Mouse (Mus musculus) kidney, embryonic 16.5 days (tissue): Measurements from ENCODE around the gene Anxa4. TPM values are rescaled to one million over a fixed set of nuclear protein-coding genes. Genes with fewer than 3 reads are reported as not detected.

Source experiments
- ATAC-seq: fragments of 200-750 bp; cut with Nextera tagmentation; 2 replicates; pipeline ENCODE4 v1.8.0; 2017; ENCODE audit warnings: moderate TSS enrichment; ENCODE audit not compliant: low FRiP score, low TSS enrichment
- H3K27ac ChIP-seq: fragments of 300-500 bp; sonication (generic); 2 replicates; pipeline ENCODE4 v1.5.1; 2014; ENCODE audit warnings: low read length
- H3K27me3 ChIP-seq: fragments of 300-500 bp; sonication (generic); 2 replicates; pipeline ENCODE4 v1.6.1; 2014; ENCODE audit warnings: low read length, control low read depth, mixed read lengths; ENCODE audit not compliant: insufficient read depth
- H3K36me3 ChIP-seq: fragments of 300-500 bp; sonication (generic); 2 replicates; pipeline ENCODE4 v1.6.1; 2014; ENCODE audit warnings: low read length, control low read depth, mixed read lengths; ENCODE audit not compliant: insufficient read depth
- H3K4me1 ChIP-seq: fragments of 300-500 bp; sonication (generic); 2 replicates; pipeline ENCODE4 v1.6.1; 2014; ENCODE audit warnings: low read length, control low read depth, mixed read lengths; ENCODE audit not compliant: insufficient read depth
- H3K4me2 ChIP-seq: fragments of 300-500 bp; sonication (generic); replicated peaks from 2 replicates; pipeline ENCODE4 v1.6.1; 2014; ENCODE audit warnings: low read depth, low read length
- H3K4me3 ChIP-seq: fragments of 300-500 bp; sonication (generic); 2 replicates; pipeline ENCODE4 v1.5.1; 2014; ENCODE audit warnings: mild to moderate bottlenecking, low read length
- H3K9ac ChIP-seq: fragments of 300-500 bp; sonication (generic); replicated peaks from 2 replicates; pipeline ENCODE4 v1.6.1; 2014; ENCODE audit warnings: low read length
- H3K9me3 ChIP-seq: fragments of 300-500 bp; sonication (generic); 2 replicates; pipeline ENCODE4 v1.6.1; 2016; ENCODE audit warnings: low read length, control low read depth
- WGBS: fragments of 180-500 bp; shearing (Covaris S2); extraction: QIAGEN DNeasy Blood & Tissue Kit; methylation state at CpG from one replicate; pipeline ENCODE4 v1.1.7; 2014; 5-methylcytosine and 5-hydroxymethylcytosine counted together
- polyA plus RNA-seq: library from polyadenylated mRNA; unstranded; fragments of >200 nt; fragmentation: Nextera tagmentation; extraction: Ambion mirVana; gene quantifications from 2 replicates; pipeline ENCODE4 v1.2.1, GENCODE M21; 2015

Gene Anxa4
- polyA plus RNA-seq, 1 experiment from 2014 or later, result 59.2 TPM

DNA sequence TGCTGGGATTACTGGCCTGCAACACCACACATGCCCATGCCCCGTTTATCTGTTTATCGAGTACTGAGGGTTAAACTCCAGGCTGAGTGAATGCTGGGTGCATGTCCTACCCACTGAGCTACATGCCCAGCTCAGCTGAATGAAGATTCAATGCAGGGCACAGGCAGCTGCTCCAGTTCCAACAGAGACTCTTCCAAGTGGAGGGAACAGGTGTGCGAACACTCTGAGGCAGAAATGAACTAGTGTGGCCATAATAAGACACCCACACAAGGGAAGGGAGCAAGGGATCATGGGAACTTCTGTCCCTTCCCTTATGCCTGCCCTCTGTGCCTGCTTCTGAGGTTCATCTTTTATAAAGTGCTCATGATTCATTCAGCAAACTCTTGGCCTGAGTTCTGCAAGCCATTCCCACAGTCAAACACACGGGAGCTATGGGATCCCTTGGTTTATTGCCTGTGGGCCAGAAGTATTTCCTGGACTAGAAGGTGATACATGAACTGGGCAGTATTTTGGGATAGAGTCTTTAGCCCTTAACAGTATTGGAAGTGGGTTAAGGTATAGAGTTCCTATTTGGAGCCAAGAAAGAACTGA is 25.1 kb downstream of the Anxa4 start:
- H3K4me2 ChIP-seq, result no peak overlapping the region
- H3K9me3 ChIP-seq, result no peaks in the 10 kb centered on the region
- WGBS, result 70% methylated on average over 4 of the region's 4 CpGs
- H3K36me3 ChIP-seq, result no peaks in the 10 kb centered on the region
- H3K4me1 ChIP-seq, result no peaks in the 10 kb centered on the region
- no peak overlapping the region for H3K27ac ChIP-seq
- no peak for ATAC-seq
- H3K27me3 ChIP-seq, result no peaks in the 10 kb centered on the region
- no peak overlapping the region for H3K4me3 ChIP-seq
- H3K9ac ChIP-seq, result no peak overlapping the region

DNA sequence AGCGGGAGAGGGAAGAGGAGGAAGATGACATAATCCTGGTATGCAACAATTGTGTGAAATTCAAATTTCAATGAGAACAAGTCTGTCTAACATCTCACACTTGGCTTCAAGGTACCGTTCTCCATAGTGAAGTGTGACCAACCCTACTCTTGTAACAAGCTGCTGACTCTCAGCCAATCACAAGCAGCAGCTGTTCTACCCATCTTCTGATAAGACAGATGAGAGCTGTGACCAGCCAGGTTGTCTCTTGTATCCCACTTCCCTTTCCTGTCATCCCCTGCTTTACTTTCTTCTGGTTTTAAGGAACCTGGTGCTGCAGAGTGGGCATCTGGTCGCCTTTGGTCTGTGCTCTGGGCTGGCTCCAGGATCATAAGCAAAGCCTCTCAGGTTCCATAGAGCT is 25.9 kb downstream of the Anxa4 start:
- 77% methylated on average over 3 of the region's 3 CpGs for WGBS
- Histone ChIP-seq H3K9ac (no peak overlapping the region), H3K27ac (no peak overlapping the region), H3K4me2 (no peak overlapping the region), H3K4me3 (no peak overlapping the region), H3K36me3 (no peaks in the 10 kb centered on the region), H3K27me3 (no peaks in the 10 kb centered on the region), H3K9me3 (no peaks in the 10 kb centered on the region), H3K4me1 (no peaks in the 10 kb centered on the region)
- ATAC-seq, result no peak

DNA sequence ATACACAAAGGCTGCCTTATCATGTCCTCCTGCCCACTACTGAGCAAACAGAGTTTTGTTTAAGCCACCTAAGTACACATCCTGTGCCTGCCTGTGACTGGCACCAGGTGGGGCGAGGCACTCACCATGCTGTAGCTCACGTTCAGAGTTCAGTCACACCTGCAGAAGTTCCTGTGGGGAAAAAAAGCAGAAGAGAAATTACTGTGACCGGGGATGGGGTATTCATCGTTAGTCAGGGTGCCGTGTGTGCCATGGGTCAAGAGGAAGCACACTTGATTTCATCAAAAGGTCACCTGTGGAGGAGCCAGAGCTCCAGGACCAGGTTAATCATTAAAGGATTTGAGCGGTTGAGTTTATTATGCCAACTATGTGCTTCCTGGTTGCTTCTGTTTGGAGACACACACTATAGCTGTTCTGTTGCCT is 27.7 kb downstream of the Anxa4 start:
- Histone ChIP-seq H3K9me3 (no peaks in the 10 kb centered on the region), H3K27ac (peak overlapping the region; percentile 76), H3K4me2 (no peak overlapping the region), H3K27me3 (no peaks in the 10 kb centered on the region), H3K4me1 (no peaks in the 10 kb centered on the region), H3K36me3 (no peaks in the 10 kb centered on the region), H3K4me3 (no peak overlapping the region), H3K9ac (no peak overlapping the region)
- 49% methylated on average over 6 of the region's 6 CpGs for WGBS
- ATAC-seq, result peak; percentile 82

DNA sequence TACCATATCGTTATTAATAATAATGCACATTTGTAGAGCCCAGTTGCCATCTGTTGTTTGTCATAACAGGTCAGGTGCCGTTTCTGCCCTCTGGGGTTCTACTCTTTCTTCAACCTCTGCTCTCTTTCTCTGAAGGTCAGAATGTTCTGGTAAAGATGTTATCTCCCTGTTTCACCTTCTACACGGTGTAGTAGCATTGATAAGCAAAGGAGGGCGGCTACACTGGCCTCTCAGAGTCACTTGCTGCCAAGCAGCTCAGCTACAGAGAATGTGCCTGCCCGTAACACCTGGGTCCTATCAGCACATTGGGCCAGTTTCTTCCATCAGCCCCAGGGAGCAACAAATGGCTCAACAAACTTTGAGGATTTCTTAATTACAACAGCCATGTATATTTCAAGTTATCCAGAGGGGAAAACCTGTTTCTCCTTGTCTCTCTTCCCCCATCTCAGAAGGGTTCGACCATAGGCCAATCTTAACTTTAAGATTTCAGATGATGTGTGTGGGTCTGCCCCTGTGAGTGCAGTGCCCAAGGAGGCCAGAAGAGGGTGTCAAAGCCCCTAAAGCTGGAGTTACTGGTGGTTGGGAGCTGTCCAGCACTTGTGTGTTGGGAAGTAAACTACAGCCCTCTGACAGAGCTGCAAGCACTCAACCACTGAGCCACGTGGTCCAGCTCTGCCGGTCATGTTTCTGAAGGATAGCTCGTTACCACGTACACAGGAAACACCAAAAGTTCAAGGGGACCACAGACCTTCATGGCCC is 39.1 kb downstream of the Anxa4 start:
- ATAC-seq, result no peak
- Histone ChIP-seq H3K4me3 (no peak overlapping the region), H3K9me3 (no peaks in the 10 kb centered on the region), H3K9ac (no peak overlapping the region), H3K36me3 (peaks cover 17% of the 10 kb centered on the region), H3K27me3 (no peaks in the 10 kb centered on the region), H3K27ac (no peak overlapping the region), H3K4me2 (no peak overlapping the region), H3K4me1 (no peaks in the 10 kb centered on the region)
- 89% methylated on average over 10 of the region's 10 CpGs for WGBS

DNA sequence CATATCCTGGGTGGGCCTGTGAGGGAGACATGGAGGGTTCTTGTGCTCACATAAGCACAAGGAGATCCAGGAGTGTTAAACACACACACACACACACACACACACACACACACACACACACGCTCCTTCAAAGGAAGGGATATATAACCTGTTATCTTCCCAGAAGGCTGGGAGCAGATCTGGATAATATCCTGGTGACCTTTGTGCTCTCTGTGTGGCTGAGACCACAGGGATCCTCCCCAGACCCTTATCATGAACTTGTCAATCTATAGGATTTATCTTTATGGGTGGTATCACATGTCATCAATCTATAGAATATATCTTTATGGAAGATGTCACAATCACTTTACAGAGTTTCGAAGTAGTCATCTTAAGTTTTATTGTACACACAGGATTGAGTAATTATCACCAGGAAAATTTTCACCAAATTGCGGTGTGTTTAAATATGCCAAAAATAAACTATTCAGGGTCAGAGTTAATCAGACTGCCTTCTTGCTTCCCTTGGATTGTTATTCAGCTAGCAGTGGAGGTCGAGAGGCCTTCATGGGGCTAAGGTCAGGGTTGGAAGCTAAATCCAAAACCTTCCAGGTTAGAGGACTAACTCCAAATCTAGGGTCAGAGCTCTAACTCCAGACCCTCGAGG is 40.4 kb downstream of the Anxa4 start:
- H3K27me3 ChIP-seq, result no peaks in the 10 kb centered on the region
- H3K27ac ChIP-seq, result no peak overlapping the region
- no peak for ATAC-seq
- no peak overlapping the region for H3K4me2 ChIP-seq
- 82% methylated on average over 5 of the region's 5 CpGs for WGBS
- H3K9ac ChIP-seq, result no peak overlapping the region
- peaks cover 17% of the 10 kb centered on the region for H3K36me3 ChIP-seq
- H3K9me3 ChIP-seq, result no peaks in the 10 kb centered on the region
- no peaks in the 10 kb centered on the region for H3K4me1 ChIP-seq
- no peak overlapping the region for H3K4me3 ChIP-seq

DNA sequence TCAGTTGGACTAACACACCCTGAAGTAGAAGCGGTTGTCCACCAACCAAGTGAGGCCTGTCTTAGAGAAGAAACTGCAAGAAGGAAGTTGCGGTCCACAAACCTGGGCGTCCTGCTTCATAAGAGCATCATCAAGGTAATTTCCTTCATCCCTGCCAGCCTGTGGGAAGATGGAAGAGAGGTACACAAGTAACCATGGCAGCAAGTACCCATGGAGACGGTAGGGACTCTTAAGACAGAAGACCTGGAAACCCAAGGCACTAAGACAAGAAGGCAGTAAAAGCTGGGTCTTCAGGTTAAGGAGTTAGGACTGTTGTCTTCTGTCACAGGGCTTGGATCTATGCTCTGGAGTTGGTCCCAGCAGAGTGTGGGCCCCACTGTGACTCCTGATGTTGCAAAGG is 42.4 kb downstream of the Anxa4 start:
- Histone ChIP-seq H3K4me2 (no peak overlapping the region), H3K27ac (no peak overlapping the region), H3K27me3 (no peaks in the 10 kb centered on the region), H3K9me3 (no peaks in the 10 kb centered on the region), H3K9ac (no peak overlapping the region), H3K4me3 (no peak overlapping the region), H3K4me1 (no peaks in the 10 kb centered on the region), H3K36me3 (peaks cover 17% of the 10 kb centered on the region)
- WGBS, result 90% methylated on average over 4 of the region's 4 CpGs
- no peak for ATAC-seq

DNA sequence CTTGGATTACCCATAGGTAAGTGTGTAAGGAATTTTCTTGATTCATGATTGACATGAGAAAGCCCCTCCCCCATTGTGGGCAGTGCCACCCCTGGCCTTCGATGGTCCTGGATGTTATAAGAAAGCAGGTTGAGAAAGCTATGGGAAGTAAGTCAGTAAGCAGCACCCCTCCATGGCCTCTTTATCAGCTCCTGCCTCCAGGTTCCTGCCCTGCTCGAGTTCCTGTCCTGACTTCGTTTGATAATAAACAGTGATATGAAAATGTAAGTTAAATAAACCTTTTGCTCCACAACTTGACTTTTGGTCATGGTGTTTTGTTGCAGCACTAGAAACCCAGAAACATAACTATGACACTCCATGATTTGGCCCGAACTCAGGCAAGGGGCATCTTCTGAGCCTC is 43.6 kb downstream of the Anxa4 start:
- Histone ChIP-seq H3K9me3 (no peaks in the 10 kb centered on the region), H3K4me3 (no peak overlapping the region), H3K27ac (no peak overlapping the region), H3K4me1 (no peaks in the 10 kb centered on the region), H3K4me2 (no peak overlapping the region), H3K36me3 (peaks cover 16% of the 10 kb centered on the region), H3K9ac (no peak overlapping the region), H3K27me3 (no peaks in the 10 kb centered on the region)
- WGBS, result 78% methylated on average over 4 of the region's 4 CpGs
- ATAC-seq, result no peak

DNA sequence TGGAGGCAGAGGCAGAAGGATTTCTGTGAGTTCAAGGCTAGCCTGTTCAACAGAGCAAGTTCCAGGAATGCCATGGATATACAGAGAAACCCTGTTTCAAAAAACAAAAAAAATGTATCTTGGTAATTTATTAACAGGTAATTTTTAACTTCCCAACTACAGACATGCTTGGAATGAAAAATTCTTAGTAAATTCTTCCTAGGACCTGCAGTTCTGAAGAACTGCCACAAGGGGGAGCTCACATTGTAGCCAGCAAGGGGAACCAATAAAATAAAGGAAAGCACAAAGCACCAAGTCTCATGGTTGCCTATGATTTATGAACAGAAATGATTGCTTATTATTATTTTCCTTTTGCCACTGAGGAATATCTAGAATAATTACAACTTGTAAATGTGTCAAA is 46.2 kb downstream of the Anxa4 start:
- Histone ChIP-seq H3K4me1 (no peaks in the 10 kb centered on the region), H3K9me3 (peaks cover 4% of the 10 kb centered on the region; the same call in 1 of the 2 replicates), H3K4me2 (no peak overlapping the region), H3K27ac (no peak overlapping the region), H3K27me3 (no peaks in the 10 kb centered on the region), H3K4me3 (no peak overlapping the region), H3K36me3 (peaks cover 16% of the 10 kb centered on the region), H3K9ac (no peak overlapping the region)
- no peak for ATAC-seq

DNA sequence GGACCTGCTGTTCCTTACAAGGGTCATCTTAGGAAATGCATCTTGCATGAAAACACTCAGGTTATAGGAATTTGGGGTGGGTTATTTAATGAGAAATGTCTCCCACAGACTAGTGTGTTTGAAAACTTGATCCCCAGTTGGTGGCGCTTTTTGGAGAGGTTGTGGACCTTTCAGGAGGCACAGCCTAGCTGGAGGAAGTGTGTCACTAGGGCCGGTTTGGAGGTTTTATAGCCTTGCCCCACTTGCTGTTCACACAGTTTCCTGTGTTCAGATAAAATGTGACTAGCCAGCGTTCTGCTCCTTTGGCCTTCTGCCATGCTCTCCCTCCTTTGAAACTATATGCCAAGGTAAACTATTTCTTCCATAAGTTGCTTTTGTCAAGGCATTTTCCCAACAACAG is 52.7 kb downstream of the Anxa4 start:
- 23% methylated on average over 3 of the region's 3 CpGs for WGBS
- no peaks in the 10 kb centered on the region for H3K27me3 ChIP-seq
- peaks cover 7% of the 10 kb centered on the region for H3K36me3 ChIP-seq
- ATAC-seq, result no peak
- H3K4me3 ChIP-seq, result no peak overlapping the region
- H3K27ac ChIP-seq, result no peak overlapping the region
- no peak overlapping the region for H3K9ac ChIP-seq
- peaks cover 4% of the 10 kb centered on the region; the same call in 1 of the 2 replicates for H3K9me3 ChIP-seq
- H3K4me1 ChIP-seq, result no peaks in the 10 kb centered on the region
- H3K4me2 ChIP-seq, result no peak overlapping the region

DNA sequence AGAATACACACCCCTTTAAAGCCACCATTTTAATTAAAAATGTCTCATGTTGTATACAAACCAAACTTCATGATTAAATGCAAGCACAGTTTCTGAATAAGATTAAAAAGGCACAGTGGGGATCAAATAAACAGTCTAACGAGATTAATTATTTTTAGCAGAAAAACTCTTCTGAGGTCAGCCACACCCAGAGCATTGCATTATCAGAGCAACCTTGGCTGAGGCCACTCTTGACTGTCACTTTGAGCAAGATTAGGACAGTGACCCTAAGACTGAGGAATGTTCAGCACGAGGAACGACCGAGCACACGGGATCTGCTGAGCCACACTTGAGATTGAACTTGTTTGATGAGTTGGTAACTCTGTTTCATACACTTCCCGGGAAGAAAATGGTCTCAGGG is 56.6 kb downstream of the Anxa4 start:
- Histone ChIP-seq H3K4me1 (peaks cover 11% of the 10 kb centered on the region), H3K4me2 (no peak overlapping the region), H3K27ac (no peak overlapping the region), H3K36me3 (no peaks in the 10 kb centered on the region; the same call in 1 of the 2 replicates), H3K4me3 (no peak overlapping the region), H3K9ac (no peak overlapping the region), H3K27me3 (no peaks in the 10 kb centered on the region), H3K9me3 (no peaks in the 10 kb centered on the region)
- ATAC-seq, result no peak
- WGBS, result 86% methylated on average over 6 of the region's 6 CpGs
